Mouse (Mus musculus) liver, postnatal 0 days (tissue): ENCODE results near the gene Olfr149.

Experiments
- CTCF ChIP-seq: sonication (generic); IDR thresholded peaks from 2 replicates; pipeline ENCODE4 v1.5.1; 2016; ENCODE audit warnings: antibody characterized with exemption, low read depth
- EP300 ChIP-seq: IDR thresholded peaks from 2 replicates; pipeline ENCODE4 v1.6.1; 2016; ENCODE audit warnings: antibody characterized with exemption, low read depth, mild to moderate bottlenecking

- TF ChIP-seq EP300 (no peak), CTCF (no peak)
Measured at GRCm38 (mm10) chr9:39674820-39675219, 32.1 kb downstream of the Olfr149 start.
